Mouse (Mus musculus) heart, embryonic 14.5 days (tissue): ENCODE measurements around the gene Arv1. TPM values are rescaled to one million over a fixed set of nuclear protein-coding genes. Genes with fewer than 3 reads are reported as not detected.
A peak's percentile ranks its signal among the peaks of the same experiment; 100 is the strongest.

Experiments used
- ATAC-seq: fragments of 200-750 bp; cut with Nextera tagmentation; 2 replicates; pipeline ENCODE4 v1.8.0; 2017; ENCODE audit warnings: low read depth, moderate TSS enrichment; ENCODE audit not compliant: insufficient number of reproducible peaks, insufficient read depth, low FRiP score
- H3K27ac ChIP-seq, 2 experiments: fragments of 200-500 bp in 1 of 2; fragments of 300-500 bp in 1 of 2; sonication (generic) in 1 of 2; replicated peaks in 1 of 2; 2 replicates each; pipeline ENCODE4 v1.5.1; 2012 to 2014; ENCODE audit warnings: low read depth in 2 of 2, low read length in 2 of 2, control low read depth in 1 of 2, mild to moderate bottlenecking in 1 of 2, mixed read lengths in 1 of 2; ENCODE audit not compliant: control insufficient read depth in 1 of 2, insufficient read depth in 1 of 2
- H3K27me3 ChIP-seq: fragments of 300-500 bp; sonication (generic); 2 replicates; pipeline ENCODE4 v1.6.1; 2014; ENCODE audit warnings: mild to moderate bottlenecking, low read length, control low read depth; ENCODE audit not compliant: control insufficient read depth, insufficient read depth
- H3K36me3 ChIP-seq: fragments of 300-500 bp; sonication (generic); 2 replicates; pipeline ENCODE4 v1.6.1; 2014; ENCODE audit warnings: mild to moderate bottlenecking, control low read depth, low read length, mixed read lengths; ENCODE audit not compliant: control insufficient read depth, insufficient read depth
- H3K4me1 ChIP-seq, 2 experiments: fragments of 200-500 bp in 1 of 2; fragments of 300-500 bp in 1 of 2; sonication (generic) in 1 of 2; 2 replicates each; pipeline ENCODE4 v1.6.1; 2012 to 2014; ENCODE audit warnings: low read length in 2 of 2, control low read depth in 1 of 2, mixed read lengths in 1 of 2; ENCODE audit not compliant: control insufficient read depth in 2 of 2, insufficient read depth in 2 of 2
- H3K4me2 ChIP-seq: fragments of 300-500 bp; sonication (generic); 2 replicates; pipeline ENCODE4 v1.6.1; 2014; ENCODE audit warnings: mild to moderate bottlenecking, low read length
- H3K4me3 ChIP-seq, 2 experiments: fragments of 200-500 bp in 1 of 2; fragments of 300-500 bp in 1 of 2; sonication (generic) in 1 of 2; 2 replicates each; pipeline ENCODE4 v1.5.1; 2012 to 2014; ENCODE audit warnings: low read length in 2 of 2, mild to moderate bottlenecking in 2 of 2, control low read depth in 1 of 2, low read depth in 1 of 2, moderate library complexity in 1 of 2; ENCODE audit not compliant: control insufficient read depth in 1 of 2, insufficient read depth in 1 of 2
- H3K9ac ChIP-seq: fragments of 300-500 bp; sonication (generic); 2 replicates; pipeline ENCODE4 v1.6.1; 2014; ENCODE audit warnings: mild to moderate bottlenecking, low read length
- H3K9me3 ChIP-seq: fragments of 300-500 bp; sonication (generic); 2 replicates; pipeline ENCODE4 v1.6.1; 2016; ENCODE audit warnings: low read length, control low read depth; ENCODE audit not compliant: control insufficient read depth
- WGBS: fragments of 180-500 bp; shearing (Covaris S2); extraction: QIAGEN DNeasy Blood & Tissue Kit; methylation state at CpG from one replicate; pipeline ENCODE4 v1.1.7; 2014; 5-methylcytosine and 5-hydroxymethylcytosine counted together
- polyA plus RNA-seq: library from polyadenylated mRNA; unstranded; fragments of >200 nt; fragmentation: Nextera tagmentation; extraction: Ambion mirVana; gene quantifications from 2 replicates; pipeline ENCODE4 v1.2.1, GENCODE M21; 2014

Arv1 gene
- polyA plus RNA-seq, 1 experiment from 2014 or later, result 17.3 TPM

- Histone ChIP-seq H3K4me2 (no peak overlapping the region), H3K4me3 (no peak overlapping the region), H3K27me3 (no peaks in the 10 kb centered on the region), H3K4me1 (peaks cover 8 to 19% of the 10 kb centered on the region in 2 experiments), H3K36me3 (peaks cover 40% of the 10 kb centered on the region), H3K9me3 (no peaks in the 10 kb centered on the region), H3K9ac (no peak overlapping the region), H3K27ac (no peak overlapping the region)
- 94% methylated on average over 7 of the region's 7 CpGs for WGBS
- no peak for ATAC-seq
Measured at GRCm38 (mm10) chr8:124724301-124724700, 2.4 kb downstream of the Arv1 start.

- Histone ChIP-seq H3K4me3 (no peak overlapping the region), H3K36me3 (peaks cover 70% of the 10 kb centered on the region), H3K27me3 (no peaks in the 10 kb centered on the region), H3K4me1 (no peaks in the 10 kb centered on the region), H3K9me3 (no peaks in the 10 kb centered on the region), H3K27ac (no peak overlapping the region), H3K4me2 (no peak overlapping the region), H3K9ac (no peak overlapping the region)
- ATAC-seq, result no peak
- 74% methylated on average over 8 of the region's 8 CpGs for whole genome bisulfite sequencing
Measured at GRCm38 (mm10) chr8:124732828-124733227, 10.9 kb downstream of the Arv1 start.

GRCm38 (mm10) chr8:124735371-124735911, 13.5 kb downstream of the Arv1 start:
- no peak overlapping the region for H3K4me2 ChIP-seq
- no peak overlapping the region for H3K9ac ChIP-seq
- ATAC-seq, result no peak
- no peaks in the 10 kb centered on the region for H3K4me1 ChIP-seq
- no peak overlapping the region for H3K27ac ChIP-seq
- no peaks in the 10 kb centered on the region for H3K9me3 ChIP-seq
- peaks cover 44% of the 10 kb centered on the region for H3K36me3 ChIP-seq
- H3K4me3 ChIP-seq, result no peak overlapping the region
- no peaks in the 10 kb centered on the region for H3K27me3 ChIP-seq
- WGBS, result 60% methylated on average over 3 of the region's 3 CpGs

- H3K36me3 ChIP-seq, result peaks cover 9% of the 10 kb centered on the region
- no peaks in the 10 kb centered on the region for H3K27me3 ChIP-seq
- H3K4me3 ChIP-seq, result no peak overlapping the region
- WGBS, result 79% methylated on average over 1 of the region's 1 CpGs
- no peaks in the 10 kb centered on the region for H3K9me3 ChIP-seq
- no peak overlapping the region for H3K9ac ChIP-seq
- H3K4me1 ChIP-seq, result no peaks in the 10 kb centered on the region
- no peak overlapping the region for H3K4me2 ChIP-seq
- no peak for ATAC-seq
- no peak overlapping the region for H3K27ac ChIP-seq
Measured at GRCm38 (mm10) chr8:124739268-124739667, 17.3 kb downstream of the Arv1 start.

GRCm38 (mm10) chr8:124746661-124747060, 24.7 kb downstream of the Arv1 start:
- 70% methylated on average over 13 of the region's 13 CpGs for WGBS
- Histone ChIP-seq H3K4me3 (no peak overlapping the region), H3K36me3 (no peaks in the 10 kb centered on the region), H3K4me1 (peaks cover 5 to 9% of the 10 kb centered on the region in 2 experiments; a peak in 3 of 4 replicates), H3K9ac (no peak overlapping the region), H3K27me3 (peaks cover 17% of the 10 kb centered on the region), H3K4me2 (no peak overlapping the region), H3K9me3 (no peaks in the 10 kb centered on the region), H3K27ac (no peak overlapping the region)
- ATAC-seq, result no peak

- under 1% methylated on average over 29 of the region's 31 CpGs for WGBS
- no peak overlapping the region for H3K27ac ChIP-seq
- peak overlapping the region; percentile 93 for H3K4me2 ChIP-seq
- peaks cover 37% of the 10 kb centered on the region for H3K27me3 ChIP-seq
- H3K9me3 ChIP-seq, result no peaks in the 10 kb centered on the region
- H3K36me3 ChIP-seq, result no peaks in the 10 kb centered on the region
- peaks cover 9 to 10% of the 10 kb centered on the region in 2 experiments; a peak in 3 of 4 replicates for H3K4me1 ChIP-seq
- no peak for ATAC-seq
- peak overlapping the region; percentile 69 for H3K9ac ChIP-seq
- peak overlapping the region; percentile 62 to 63 for H3K4me3 ChIP-seq
Measured at GRCm38 (mm10) chr8:124751191-124751590, 29.3 kb downstream of the Arv1 start.

- Histone ChIP-seq H3K36me3 (no peaks in the 10 kb centered on the region), H3K4me1 (peaks cover 9 to 10% of the 10 kb centered on the region in 2 experiments; a peak in 3 of 4 replicates), H3K27ac (no peak within 1 kb of the TSS), H3K9ac (peak within 1 kb of the TSS; percentile 69), H3K27me3 (peaks cover 37% of the 10 kb centered on the region), H3K4me3 (peak within 1 kb of the TSS; percentile 62 to 63), H3K4me2 (peak within 1 kb of the TSS; percentile 93), H3K9me3 (no peaks in the 10 kb centered on the region)
- peak; percentile 51; the same call in 1 of the 2 replicates for ATAC-seq
- under 1% methylated on average over 41 of the region's 41 CpGs for WGBS
Measured at GRCm38 (mm10) chr8:124751709-124752173, 29.8 kb downstream of the Arv1 start, which contains the start of gene Fam89a. TSS of gene Fam89a (minus strand) at chr8:124751832.
